Mouse (Mus musculus): Measurements from ENCODE around the gene Fbxl3. TPM values are rescaled to one million over a fixed set of nuclear protein-coding genes. Genes with fewer than 3 reads are reported as not detected.

The Fbxl3 gene
- polyA plus RNA-seq, 1 experiment from 2014 or later, result 31.4 TPM

Other genes starting within 250 kb of the Fbxl3 start
- gene Kctd12, start 116.9 kb downstream of the Fbxl3 start, polyA plus RNA-seq (2016; fragmentation: Nextera tagmentation; extraction: Ambion mirVana), result 25.0 and 35.3 TPM in 2 replicates
- gene Acod1, start 52.6 kb downstream of the Fbxl3 start, polyA plus RNA-seq (2016; fragmentation: Nextera tagmentation; extraction: Ambion mirVana), result not detected in 2 replicates
- gene Cln5, start 29.4 kb downstream of the Fbxl3 start, polyA plus RNA-seq (2016; fragmentation: Nextera tagmentation; extraction: Ambion mirVana), result 27.0 and 30.1 TPM in 2 replicates
- gene Mycbp2, start 247.2 kb upstream of the Fbxl3 start, polyA plus RNA-seq (2016; fragmentation: Nextera tagmentation; extraction: Ambion mirVana), result 24.5 and 28.4 TPM in 2 replicates

Measured in embryonic facial prominence, embryonic 12.5 days (tissue).